Mouse (Mus musculus): ENCODE measurements at regions not wholly inside any gene's neighbourhood (a gene's known extent, or its start where the extent isn't known, plus 50 kb on each side); places are given as distances from the start of the nearest gene placed in this dataset.

DNA sequence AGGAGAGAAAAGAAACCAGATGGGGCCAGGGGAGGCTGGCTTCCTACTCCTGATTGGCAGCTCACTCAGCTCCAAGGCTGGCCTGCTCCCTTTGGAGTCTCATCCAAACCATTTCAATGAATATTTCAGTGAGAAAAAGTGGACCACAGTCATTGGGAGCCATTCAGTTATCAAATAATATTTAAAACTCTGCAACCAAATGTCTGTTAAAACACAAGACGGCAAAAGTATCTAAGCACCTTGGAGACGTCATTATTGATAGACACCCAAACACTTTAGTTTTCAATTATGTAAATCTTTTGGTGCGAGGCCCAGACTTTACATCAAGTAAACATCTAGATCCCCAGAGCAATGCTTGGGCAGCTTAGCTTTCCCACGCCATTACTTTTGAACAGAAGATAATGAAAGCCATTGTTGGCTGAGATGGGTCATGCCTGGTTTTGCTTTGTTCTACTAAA, 268.1 kb upstream of the Dcn start:
- no peak overlapping the region for H3K4me3 ChIP-seq (replicated peaks; ENCODE audit: extremely low read depth, low read depth, low read length)
- no peak for DNase-seq
- TF ChIP-seq POLR2A (IDR thresholded peaks at IDR 0.05; ENCODE audit: borderline replicate concordance, extremely low read depth, low read depth, low read length) = no peak
- TF ChIP-seq CTCF (IDR thresholded peaks at IDR 0.05; ENCODE audit: insufficient read depth, low read length) = no peak
- 82% methylated on average over 4 of the region's 4 CpGs for WGBS
- H3K4me1 ChIP-seq (ENCODE audit: control insufficient read depth, insufficient read depth, low read length) = no peaks in the 10 kb centered on the region

- Histone ChIP-seq H3K4me1 (ENCODE audit: control insufficient read depth, insufficient read depth, low read length) (no peaks in the 10 kb centered on the region), H3K4me3 (replicated peaks; ENCODE audit: extremely low read depth, low read depth, low read length) (no peak overlapping the region)
- DNase-seq = no peak
- WGBS = 71% methylated on average over 7 of the region's 7 CpGs
- TF ChIP-seq POLR2A (IDR thresholded peaks at IDR 0.05; ENCODE audit: borderline replicate concordance, extremely low read depth, low read depth, low read length) (no peak), CTCF (IDR thresholded peaks at IDR 0.05; ENCODE audit: insufficient read depth, low read length) (no peak)
These were observed 267.5 kb upstream of the Dcn start for GRCm38 (mm10) chr10:97211785-97212398.

- TF ChIP-seq POLR2A (IDR thresholded peaks at IDR 0.05; ENCODE audit: borderline replicate concordance, extremely low read depth, low read depth, low read length) = no peak
- no peak for TF ChIP-seq CTCF (IDR thresholded peaks at IDR 0.05; ENCODE audit: insufficient read depth, low read length)
- Histone ChIP-seq H3K4me1 (ENCODE audit: control insufficient read depth, insufficient read depth, low read length) (no peaks in the 10 kb centered on the region), H3K4me3 (replicated peaks; ENCODE audit: extremely low read depth, low read depth, low read length) (no peak overlapping the region)
- 62% methylated on average over 3 of the region's 3 CpGs for WGBS
- DNase-seq = no peak
These were observed 259.9 kb upstream of the Dcn start for GRCm38 (mm10) chr10:97219474-97219873.

DNA sequence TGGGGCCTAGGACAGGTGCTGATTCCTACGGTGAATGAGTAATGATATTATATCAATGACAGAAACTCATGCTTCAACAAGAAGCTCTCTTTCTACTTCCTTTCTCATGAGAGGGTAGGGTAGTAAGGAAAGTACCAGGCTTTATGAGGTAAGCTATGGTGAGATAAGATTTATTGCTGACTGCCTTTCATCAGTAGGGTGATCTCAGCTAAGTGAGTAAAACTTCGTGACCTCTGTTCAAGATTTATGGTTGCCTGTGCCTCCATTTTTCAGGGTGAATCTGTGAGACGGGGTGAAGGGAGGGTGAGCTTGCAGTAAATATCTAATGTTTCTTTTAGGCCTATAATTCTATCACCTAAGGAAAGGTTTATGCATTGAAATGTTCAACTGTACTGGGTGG, 259.0 kb upstream of the Dcn start:
- H3K4me3 ChIP-seq (replicated peaks; ENCODE audit: extremely low read depth, low read depth, low read length) = no peak overlapping the region
- DNase-seq = no peak
- H3K4me1 ChIP-seq (ENCODE audit: control insufficient read depth, insufficient read depth, low read length) = no peaks in the 10 kb centered on the region
- no peak for TF ChIP-seq POLR2A (IDR thresholded peaks at IDR 0.05; ENCODE audit: borderline replicate concordance, extremely low read depth, low read depth, low read length)
- TF ChIP-seq CTCF (IDR thresholded peaks at IDR 0.05; ENCODE audit: insufficient read depth, low read length) = no peak
- 87% methylated on average over 3 of the region's 3 CpGs for WGBS

- Histone ChIP-seq H3K4me1 (ENCODE audit: control insufficient read depth, insufficient read depth, low read length) (no peaks in the 10 kb centered on the region), H3K4me3 (replicated peaks; ENCODE audit: extremely low read depth, low read depth, low read length) (no peak overlapping the region)
- 85% methylated on average over 4 of the region's 4 CpGs for WGBS
- DNase-seq = no peak
- no peak for TF ChIP-seq POLR2A (IDR thresholded peaks at IDR 0.05; ENCODE audit: borderline replicate concordance, extremely low read depth, low read depth, low read length)
- TF ChIP-seq CTCF (IDR thresholded peaks at IDR 0.05; ENCODE audit: insufficient read depth, low read length) = no peak
These were observed 243.8 kb upstream of the Dcn start for GRCm38 (mm10) chr10:97235631-97236030.

GRCm38 (mm10) chr10:97241476-97241875, 237.9 kb upstream of the Dcn start:
- DNase-seq = no peak
- 57% methylated on average over 2 of the region's 2 CpGs for WGBS
- no peak for TF ChIP-seq POLR2A (IDR thresholded peaks at IDR 0.05; ENCODE audit: borderline replicate concordance, extremely low read depth, low read depth, low read length)
- no peak for TF ChIP-seq CTCF (IDR thresholded peaks at IDR 0.05; ENCODE audit: insufficient read depth, low read length)
- Histone ChIP-seq H3K4me1 (ENCODE audit: control insufficient read depth, insufficient read depth, low read length) (no peaks in the 10 kb centered on the region), H3K4me3 (replicated peaks; ENCODE audit: extremely low read depth, low read depth, low read length) (no peak overlapping the region)

DNA sequence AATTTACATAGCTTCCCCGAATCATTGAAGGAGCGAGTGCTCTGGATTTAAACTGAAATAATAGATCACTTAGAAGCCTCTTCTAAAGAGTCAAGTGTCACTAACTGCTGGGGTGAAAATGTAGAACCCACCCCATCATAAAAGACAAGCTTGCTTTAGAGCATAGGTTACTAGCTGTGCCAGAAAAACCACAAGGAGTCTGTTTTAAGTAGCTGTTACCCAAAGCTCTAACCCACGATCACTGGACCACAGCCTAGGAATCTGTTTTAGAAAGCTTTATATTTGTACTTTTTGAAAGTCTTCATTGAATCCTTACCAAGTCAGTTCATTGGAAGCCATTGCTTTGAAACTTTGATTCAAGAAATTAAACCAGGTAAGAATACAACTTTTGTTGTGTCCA, 233.7 kb upstream of the Dcn start:
- Histone ChIP-seq H3K4me1 (ENCODE audit: control insufficient read depth, insufficient read depth, low read length) (no peaks in the 10 kb centered on the region), H3K4me3 (replicated peaks; ENCODE audit: extremely low read depth, low read depth, low read length) (no peak overlapping the region)
- 77% methylated on average over 3 of the region's 3 CpGs for WGBS
- TF ChIP-seq CTCF (IDR thresholded peaks at IDR 0.05; ENCODE audit: insufficient read depth, low read length) (no peak), POLR2A (IDR thresholded peaks at IDR 0.05; ENCODE audit: borderline replicate concordance, extremely low read depth, low read depth, low read length) (no peak)
- no peak for DNase-seq

GRCm38 (mm10) chr10:97248522-97248921, 230.9 kb upstream of the Dcn start:
- Histone ChIP-seq H3K4me3 (replicated peaks; ENCODE audit: extremely low read depth, low read depth, low read length) (no peak overlapping the region), H3K4me1 (ENCODE audit: control insufficient read depth, insufficient read depth, low read length) (no peaks in the 10 kb centered on the region)
- 56% methylated on average over 4 of the region's 4 CpGs for WGBS
- TF ChIP-seq CTCF (IDR thresholded peaks at IDR 0.05; ENCODE audit: insufficient read depth, low read length) = no peak
- DNase-seq = no peak

DNA sequence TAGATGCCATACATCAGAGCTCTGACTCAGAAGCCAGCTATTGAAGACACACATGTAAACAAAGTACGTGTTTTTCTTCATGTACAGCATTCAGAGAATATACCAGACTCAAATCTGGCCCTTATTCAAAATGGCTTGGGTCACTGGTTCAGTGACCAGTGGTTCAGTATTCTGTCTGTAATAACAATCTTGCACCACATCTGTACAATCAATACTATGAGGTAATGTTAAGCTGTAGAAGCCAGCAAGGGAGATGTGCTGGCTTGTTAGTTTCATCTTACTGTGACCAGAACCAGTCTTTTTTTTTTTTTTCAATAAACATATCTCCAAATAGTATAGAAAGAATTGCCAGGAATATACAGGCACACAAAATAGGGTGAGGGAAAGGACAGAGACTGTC, 229.6 kb upstream of the Dcn start:
- Histone ChIP-seq H3K4me3 (replicated peaks; ENCODE audit: extremely low read depth, low read depth, low read length) (no peak overlapping the region), H3K4me1 (ENCODE audit: control insufficient read depth, insufficient read depth, low read length) (no peaks in the 10 kb centered on the region)
- TF ChIP-seq POLR2A (IDR thresholded peaks at IDR 0.05; ENCODE audit: borderline replicate concordance, extremely low read depth, low read depth, low read length) = no peak
- TF ChIP-seq CTCF (IDR thresholded peaks at IDR 0.05; ENCODE audit: insufficient read depth, low read length) = no peak
- WGBS = 59% methylated on average over 1 of the region's 1 CpGs
- DNase-seq = no peak

DNA sequence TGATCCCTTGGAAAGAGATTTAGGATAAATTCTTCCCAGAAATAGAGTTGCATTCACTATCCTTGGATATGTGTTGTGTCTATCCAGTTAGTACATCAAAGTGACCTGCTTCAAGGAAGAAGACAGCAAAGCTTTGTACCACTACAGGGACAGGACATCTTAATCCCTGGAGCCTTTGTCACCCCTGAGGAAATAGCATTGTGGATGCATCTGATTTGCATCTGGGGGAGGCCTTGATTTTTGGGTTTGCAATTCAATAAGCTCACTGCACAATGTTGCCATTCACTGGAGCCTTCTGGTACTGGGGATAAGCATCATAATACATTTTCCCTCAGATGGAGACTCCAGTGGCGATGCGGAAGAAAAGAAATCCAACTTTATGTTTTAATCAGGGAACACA, 229.2 kb upstream of the Dcn start:
- Histone ChIP-seq H3K4me1 (ENCODE audit: control insufficient read depth, insufficient read depth, low read length) (no peaks in the 10 kb centered on the region), H3K4me3 (replicated peaks; ENCODE audit: extremely low read depth, low read depth, low read length) (no peak overlapping the region)
- TF ChIP-seq POLR2A (IDR thresholded peaks at IDR 0.05; ENCODE audit: borderline replicate concordance, extremely low read depth, low read depth, low read length) = no peak
- TF ChIP-seq CTCF (IDR thresholded peaks at IDR 0.05; ENCODE audit: insufficient read depth, low read length) = no peak
- no peak for DNase-seq
- 99% methylated on average over 2 of the region's 2 CpGs for WGBS

All from lung, adult 2 months (tissue).